Mouse (Mus musculus) C2C12 (cell line): ENCODE results near the gene Acot8. TPM values are rescaled to one million over a fixed set of nuclear protein-coding genes. Genes with fewer than 3 reads are reported as not detected.
A peak's percentile ranks its signal among the peaks of the same experiment; 100 is the strongest.

Experiments
- H3K27me3 ChIP-seq: one replicate; pipeline ENCODE4 v1.6.1; 2011; ENCODE audit not compliant: control insufficient read depth, insufficient read depth, insufficient read length
- H3K36me3 ChIP-seq: one replicate; pipeline ENCODE4 v1.6.1; 2011; ENCODE audit not compliant: control insufficient read depth, insufficient read depth
- H3K4me3 ChIP-seq: one replicate; pipeline ENCODE4 v1.5.1; 2011; ENCODE audit warnings: mild to moderate bottlenecking, control low read depth; ENCODE audit not compliant: poor library complexity, insufficient read depth, severe bottlenecking
- H3K79me2 ChIP-seq: one replicate; pipeline ENCODE4 v1.6.1; 2011; ENCODE audit not compliant: control insufficient read depth, insufficient read depth
- H3K79me3 ChIP-seq: one replicate; pipeline ENCODE4 v1.6.1; 2011; ENCODE audit warnings: low read depth, control low read depth
- H3ac ChIP-seq: one replicate; pipeline ENCODE3; 2011; ENCODE audit warnings: low read depth; ENCODE audit not compliant: control insufficient read depth, insufficient read length
- CEBPB ChIP-seq: IDR thresholded peaks from one replicate; pipeline ENCODE4 v1.6.1; 2011; ENCODE audit warnings: low read depth, mild to moderate bottlenecking, control low read depth, moderate library complexity
- CTCF ChIP-seq: IDR thresholded peaks from one replicate; pipeline ENCODE4 v1.5.1; 2011; ENCODE audit not compliant: control insufficient read depth, insufficient read depth, insufficient read length
- FOSL1 ChIP-seq: IDR thresholded peaks from one replicate; pipeline ENCODE4 v1.8.0; 2011; ENCODE audit warnings: mild to moderate bottlenecking, low read length; ENCODE audit not compliant: poor library complexity, insufficient read depth, severe bottlenecking
- MAX ChIP-seq: IDR thresholded peaks from one replicate; pipeline ENCODE4 v1.6.1; 2011; ENCODE audit warnings: mild to moderate bottlenecking, control low read depth
- MYOD1 ChIP-seq: IDR thresholded peaks from one replicate; pipeline ENCODE4 v1.6.1; 2011; ENCODE audit warnings: low read depth; ENCODE audit not compliant: control insufficient read depth, insufficient read length
- MYOG ChIP-seq: IDR thresholded peaks from one replicate; pipeline ENCODE4 v1.6.1; 2011; ENCODE audit not compliant: control insufficient read depth, insufficient read length; ENCODE audit errors: extremely low read depth
- USF1 ChIP-seq: IDR thresholded peaks from one replicate; pipeline ENCODE4 v1.6.1; 2011; ENCODE audit warnings: low read depth, mild to moderate bottlenecking, control low read depth, moderate library complexity
- polyA plus RNA-seq: library from polyadenylated mRNA; unstranded; fragments of >200 nt; fragmentation: generic; extraction: Trizol; gene quantifications from one replicate; pipeline ENCODE4 v1.2.1, GENCODE M21; 2012; ENCODE audit warnings: missing spikeins

Gene Acot8
- polyA plus RNA-seq, 1 experiment: 20.5 TPM

DNA sequence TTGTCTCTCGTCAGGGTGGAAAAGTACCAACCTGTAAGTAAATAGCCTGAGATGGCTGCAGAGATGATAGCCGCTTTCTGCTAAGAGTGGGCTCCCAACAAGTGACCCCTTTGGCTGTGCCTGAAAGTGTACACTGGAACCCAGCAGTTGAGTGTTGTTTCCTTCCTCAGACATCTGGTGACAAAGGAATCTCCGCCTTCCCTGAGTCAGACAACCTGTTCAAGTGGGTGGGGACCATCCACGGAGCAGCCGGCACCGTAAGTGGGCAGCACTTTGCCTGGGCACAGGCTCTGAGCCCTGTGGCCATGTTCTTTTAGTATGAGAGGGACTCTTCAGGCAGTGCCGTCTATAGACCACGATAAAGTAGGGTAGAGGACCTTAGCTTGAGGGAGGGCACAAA, 33.6 kb downstream of the Acot8 start:
- H3K79me2 ChIP-seq: peaks cover 31% of the 10 kb centered on the region
- H3K27me3 ChIP-seq: no peaks in the 10 kb centered on the region
- peaks cover 20% of the 10 kb centered on the region for H3K79me3 ChIP-seq
- H3K4me3 ChIP-seq: peak overlapping the region; percentile 99
- H3K36me3 ChIP-seq: peaks cover 48% of the 10 kb centered on the region
- peak overlapping the region; percentile 98 for H3ac ChIP-seq
- TF ChIP-seq FOSL1 (no peak), USF1 (no peak), MYOG (no peak), CEBPB (no peak)

DNA sequence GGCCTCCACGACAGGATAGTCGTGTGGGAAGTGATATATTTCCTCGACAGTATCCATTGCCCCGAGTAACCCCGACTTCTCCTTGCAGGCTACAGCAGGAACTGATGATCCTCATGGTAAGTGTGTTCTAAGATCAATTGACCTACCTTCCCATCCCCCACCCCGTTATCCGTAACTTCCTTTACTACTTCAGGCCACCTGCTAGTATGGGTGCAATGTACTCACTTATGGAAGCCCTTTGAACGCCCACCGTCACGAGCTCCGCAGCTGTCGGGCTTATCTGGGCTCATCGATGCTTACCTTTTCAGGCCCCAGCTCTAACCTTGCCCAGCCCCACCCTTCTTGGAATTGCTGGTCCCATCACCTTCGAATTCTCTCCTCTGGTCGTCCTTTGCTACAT, 34.4 kb downstream of the Acot8 start:
- peaks cover 57% of the 10 kb centered on the region for H3K36me3 ChIP-seq
- no peak for TF ChIP-seq CEBPB
- no peak for TF ChIP-seq CTCF
- no peak for TF ChIP-seq USF1
- peak; percentile 2 for TF ChIP-seq MAX
- TF ChIP-seq FOSL1: no peak
- peak; percentile 16 for TF ChIP-seq MYOD1
- TF ChIP-seq MYOG: no peak

DNA sequence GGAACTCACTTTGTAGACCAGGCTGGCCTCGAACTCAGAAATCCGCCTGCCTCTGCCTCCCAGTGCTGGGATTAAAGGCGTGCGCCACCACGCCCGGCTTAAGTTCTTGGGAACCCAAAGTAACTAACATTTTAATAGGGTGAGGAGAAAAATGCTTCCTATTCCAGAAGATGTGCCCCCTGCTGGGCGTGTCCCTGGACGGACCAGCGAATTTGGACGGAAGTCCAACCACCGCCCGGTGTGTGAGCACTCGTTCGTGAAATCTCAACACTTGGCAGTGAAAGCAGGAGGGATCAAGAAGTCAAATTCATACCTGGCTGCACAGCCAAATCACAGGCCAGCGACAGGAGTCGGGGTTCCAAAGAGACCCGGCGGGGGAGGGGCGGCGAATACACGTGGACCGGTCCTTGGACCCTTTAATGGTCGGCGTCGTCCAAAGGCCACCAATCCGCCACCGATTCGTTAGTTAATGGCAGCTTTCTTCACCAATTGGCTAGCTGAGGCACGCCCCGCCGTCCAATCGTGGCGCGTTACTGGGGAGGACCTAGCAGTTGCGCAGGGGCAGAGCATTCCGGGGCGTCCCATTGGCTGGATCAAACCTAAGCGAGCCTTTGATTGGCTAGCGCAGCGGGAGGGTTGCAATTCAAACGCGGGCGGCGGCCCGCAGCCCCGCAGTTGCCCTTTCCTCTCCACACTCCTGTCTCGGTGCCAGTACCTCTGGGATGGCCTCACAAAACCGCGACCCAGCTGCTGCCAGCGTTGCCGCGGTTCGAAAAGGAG, 35.2 kb downstream of the Acot8 start, which contains the start of gene Ube2c:
TSS of gene Ube2c (plus strand) at position 641 of the 780 bp plus-strand sequence.
- Histone ChIP-seq H3K27me3 (no peaks in the 10 kb centered on the region), H3K36me3 (peaks cover 64% of the 10 kb centered on the region)

More for the DNA sequence above, 34.4 kb downstream of the Acot8 start:
- Histone ChIP-seq H3K4me3 (peak overlapping the region; percentile 99), H3K79me2 (peaks cover 31% of the 10 kb centered on the region), H3K79me3 (peaks cover 20% of the 10 kb centered on the region), H3K27me3 (no peaks in the 10 kb centered on the region), H3ac (peak overlapping the region; percentile 98)

DNA sequence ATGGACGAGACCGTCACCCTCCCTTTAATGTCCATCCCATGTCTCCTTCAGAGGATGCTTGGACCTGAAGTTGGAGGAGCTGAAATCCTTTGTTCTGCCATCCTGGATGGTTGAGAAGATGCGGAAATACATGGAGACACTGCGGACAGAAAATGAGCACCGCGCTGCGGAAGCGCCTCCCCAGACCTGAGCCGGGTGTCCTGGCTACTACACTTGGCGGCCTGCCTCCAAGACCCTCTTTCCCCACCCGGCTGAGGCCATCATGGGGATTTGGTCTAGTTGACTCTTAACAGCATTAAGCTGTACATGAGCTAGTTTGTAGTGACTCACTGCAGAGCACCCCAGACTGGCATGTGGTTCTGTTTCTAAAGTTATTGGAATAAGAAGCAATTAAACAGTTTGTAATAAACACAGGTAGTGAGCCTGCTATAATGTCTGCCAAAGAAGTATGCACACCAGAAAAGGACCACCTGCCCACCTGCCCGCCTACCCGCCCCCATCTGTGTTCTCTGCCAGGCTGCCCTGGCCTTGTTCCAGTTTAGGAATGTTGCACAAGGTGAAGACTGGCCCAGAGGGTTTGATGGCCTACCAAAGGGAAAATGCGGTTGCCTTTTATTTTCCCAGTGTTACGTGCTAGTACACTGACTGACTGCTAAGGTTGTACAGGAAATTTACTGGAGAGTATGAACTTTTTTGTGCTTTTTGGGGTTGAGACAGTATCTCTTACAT, 36.7 kb downstream of the Acot8 start:
- Histone ChIP-seq H3K79me3 (peaks cover 20% of the 10 kb centered on the region), H3K36me3 (peaks cover 64% of the 10 kb centered on the region), H3K79me2 (peaks cover 31% of the 10 kb centered on the region), H3ac (no peak overlapping the region), H3K4me3 (no peak overlapping the region), H3K27me3 (no peaks in the 10 kb centered on the region)
- no peak for TF ChIP-seq MAX
- TF ChIP-seq CEBPB: no peak
- TF ChIP-seq MYOG: no peak
- no peak for TF ChIP-seq MYOD1
- no peak for TF ChIP-seq USF1
- no peak for TF ChIP-seq CTCF

More for the DNA sequence above, 35.2 kb downstream of the Acot8 start, which contains the start of gene Ube2c:
- Histone ChIP-seq H3ac (peak within 1 kb of the TSS; percentile 98), H3K4me3 (peak within 1 kb of the TSS; percentile 99), H3K79me3 (peaks cover 20% of the 10 kb centered on the region), H3K79me2 (peaks cover 31% of the 10 kb centered on the region)
- TF ChIP-seq MYOG (no peak), MAX (peak; percentile 77), CTCF (peak; percentile 6)

DNA sequence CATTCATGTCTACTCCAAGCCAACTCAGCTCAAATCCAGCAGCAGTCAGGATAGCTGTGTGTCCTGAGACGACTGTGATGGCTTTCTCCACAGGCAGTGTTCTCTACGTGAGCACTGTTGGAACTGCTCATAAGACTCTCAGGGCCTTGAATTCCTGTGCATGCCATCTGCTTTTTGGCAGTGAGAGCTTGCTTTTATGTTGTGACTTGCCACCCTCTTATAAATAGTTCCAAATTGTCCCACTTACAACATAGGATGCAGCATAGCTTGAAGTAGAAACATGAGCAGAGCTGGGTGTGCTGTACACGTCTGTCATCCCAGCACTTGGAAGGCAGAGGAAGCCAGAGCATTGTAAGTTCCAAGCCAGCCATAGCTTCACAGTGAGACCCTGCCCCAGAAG, 38.8 kb downstream of the Acot8 start:
- Histone ChIP-seq H3K79me2 (peaks cover 12% of the 10 kb centered on the region), H3K79me3 (peaks cover 10% of the 10 kb centered on the region), H3K27me3 (no peaks in the 10 kb centered on the region), H3K4me3 (no peak overlapping the region), H3K36me3 (peaks cover 64% of the 10 kb centered on the region), H3ac (no peak overlapping the region)
- no peak for TF ChIP-seq CEBPB
- no peak for TF ChIP-seq CTCF
- no peak for TF ChIP-seq MYOD1
- TF ChIP-seq MAX: no peak
- TF ChIP-seq USF1: no peak
- TF ChIP-seq FOSL1: no peak
- no peak for TF ChIP-seq MYOG

DNA sequence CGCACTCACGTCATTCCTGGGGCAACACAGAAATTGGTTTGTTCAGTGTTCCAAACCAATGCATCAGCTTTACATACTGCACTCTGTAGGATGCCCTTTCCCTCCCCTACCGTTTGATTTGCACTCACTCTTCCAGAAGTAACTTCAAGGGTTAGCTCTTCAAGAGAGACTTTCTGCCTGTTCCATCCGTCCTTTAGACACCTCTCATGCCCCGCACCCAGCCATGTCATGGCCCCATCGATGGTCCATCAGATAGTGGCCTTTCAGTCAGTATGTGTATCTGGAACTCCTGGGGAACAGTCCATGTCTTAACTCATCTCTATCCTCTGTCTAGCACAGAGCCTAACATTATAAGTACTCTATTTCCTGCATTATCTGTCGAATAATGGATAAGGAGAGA, 42.1 kb downstream of the Acot8 start:
- no peak overlapping the region for H3K4me3 ChIP-seq

More for the DNA sequence above, 42.1 kb downstream of the Acot8 start:
- Histone ChIP-seq H3ac (no peak overlapping the region), H3K27me3 (no peaks in the 10 kb centered on the region), H3K79me2 (no peaks in the 10 kb centered on the region), H3K79me3 (no peaks in the 10 kb centered on the region), H3K36me3 (peaks cover 82% of the 10 kb centered on the region)
- TF ChIP-seq MYOG (no peak), CTCF (no peak), USF1 (no peak), FOSL1 (no peak), MAX (no peak), CEBPB (no peak), MYOD1 (no peak)
